Mouse (Mus musculus): ENCODE measurements around the gene Nrxn2. TPM values are rescaled to one million over a fixed set of nuclear protein-coding genes. Genes with fewer than 3 reads are reported as not detected.

Nrxn2 gene
- polyA plus RNA-seq (2015; fragmentation: Nextera tagmentation; extraction: Ambion mirVana): 0.61 and 1.1 TPM in 2 replicates

GRCm38 (mm10) chr19:6418233-6418879 is at the start of gene Nrxn2:
Gene Nrxn2 (plus strand): TSS chr19:6418731.

GRCm38 (mm10) chr19:6384128-6384527 is 34.4 kb upstream of the Nrxn2 start, which contains the start of gene Pygm:
Gene Pygm (plus strand): TSS chr19:6384399.

GRCm38 (mm10) chr19:6399285-6400095 is 19.0 kb upstream of the Nrxn2 start, which contains the start of gene Rasgrp2:
Gene Rasgrp2 (plus strand): TSS chr19:6399340.

GRCm38 (mm10) chr19:6542367-6543034 is 124.0 kb downstream of the Nrxn2 start, which contains the start of gene Slc22a12:
Gene Slc22a12 (minus strand): TSS chr19:6543032.

Small RNAs within 50 kb of the gene (microRNA-seq; reads per million reads assigned to microRNA genes)
- gene Gm26460: not detected

Other genes with a start within 250 kb of the Nrxn2 start
- gene Majin, start 234.3 kb upstream of the Nrxn2 start, polyA plus RNA-seq (2015; fragmentation: Nextera tagmentation; extraction: Ambion mirVana): not detected in 2 replicates
- gene Gpha2, start 192.4 kb upstream of the Nrxn2 start, polyA plus RNA-seq (2015; fragmentation: Nextera tagmentation; extraction: Ambion mirVana): 0.37 and 0.65 TPM in 2 replicates
- gene Ppp2r5b, start 182.9 kb upstream of the Nrxn2 start, polyA plus RNA-seq (2015; fragmentation: Nextera tagmentation; extraction: Ambion mirVana): 19.3 and 25.7 TPM in 2 replicates
- gene Atg2a, start 177.1 kb upstream of the Nrxn2 start, polyA plus RNA-seq (2015; fragmentation: Nextera tagmentation; extraction: Ambion mirVana): 4.8 and 5.1 TPM in 2 replicates
- gene Ehd1, start 142.0 kb upstream of the Nrxn2 start, polyA plus RNA-seq (2015; fragmentation: Nextera tagmentation; extraction: Ambion mirVana): 117 and 130 TPM in 2 replicates
- gene Cdc42bpg, start 112.3 kb upstream of the Nrxn2 start, polyA plus RNA-seq (2015; fragmentation: Nextera tagmentation; extraction: Ambion mirVana): 1.1 and 1.4 TPM in 2 replicates
- 30.0 and 30.7 TPM in 2 replicates for gene Men1, start 83.8 kb upstream of the Nrxn2 start, polyA plus RNA-seq (2015; fragmentation: Nextera tagmentation; extraction: Ambion mirVana)
- gene Map4k2, start 77.6 kb upstream of the Nrxn2 start, polyA plus RNA-seq (2015; fragmentation: Nextera tagmentation; extraction: Ambion mirVana): 6.8 and 7.1 TPM in 2 replicates
- 47.8 and 62.7 TPM in 2 replicates for gene Sf1, start 55.0 kb upstream of the Nrxn2 start, polyA plus RNA-seq (2015; fragmentation: Nextera tagmentation; extraction: Ambion mirVana)
- gene Pygm, start 34.3 kb upstream of the Nrxn2 start, polyA plus RNA-seq (2015; fragmentation: Nextera tagmentation; extraction: Ambion mirVana): 20.6 and 23.6 TPM in 2 replicates
- gene Rasgrp2, start 19.4 kb upstream of the Nrxn2 start, polyA plus RNA-seq (2015; fragmentation: Nextera tagmentation; extraction: Ambion mirVana): 128 and 137 TPM in 2 replicates
- gene Slc22a12, start 124.3 kb downstream of the Nrxn2 start, polyA plus RNA-seq (2015; fragmentation: Nextera tagmentation; extraction: Ambion mirVana): not detected in 2 replicates